Mouse (Mus musculus): Measurements from ENCODE around the gene Tyw3.

- TF ChIP-seq POLR2A (IDR thresholded peaks at IDR 0.05; ENCODE audit: borderline replicate concordance, insufficient read depth, low read length) (no peak), CTCF (IDR thresholded peaks at IDR 0.05; ENCODE audit: borderline replicate concordance, insufficient read depth, low read depth, low read length) (no peak)
Measured at GRCm38 (mm10) chr3:154570786-154571185, 26.1 kb downstream of the Tyw3 start.
